Mouse (Mus musculus): ENCODE measurements around the gene Ccdc88b. TPM values are rescaled to one million over a fixed set of nuclear protein-coding genes. Genes with fewer than 3 reads are reported as not detected.
A peak's percentile ranks its signal among the peaks of the same experiment; 100 is the strongest.

Ccdc88b gene
- total and polyA plus RNA-seq, 2 experiments from 2014 or later: 0.57 to 0.67 TPM

DNA sequence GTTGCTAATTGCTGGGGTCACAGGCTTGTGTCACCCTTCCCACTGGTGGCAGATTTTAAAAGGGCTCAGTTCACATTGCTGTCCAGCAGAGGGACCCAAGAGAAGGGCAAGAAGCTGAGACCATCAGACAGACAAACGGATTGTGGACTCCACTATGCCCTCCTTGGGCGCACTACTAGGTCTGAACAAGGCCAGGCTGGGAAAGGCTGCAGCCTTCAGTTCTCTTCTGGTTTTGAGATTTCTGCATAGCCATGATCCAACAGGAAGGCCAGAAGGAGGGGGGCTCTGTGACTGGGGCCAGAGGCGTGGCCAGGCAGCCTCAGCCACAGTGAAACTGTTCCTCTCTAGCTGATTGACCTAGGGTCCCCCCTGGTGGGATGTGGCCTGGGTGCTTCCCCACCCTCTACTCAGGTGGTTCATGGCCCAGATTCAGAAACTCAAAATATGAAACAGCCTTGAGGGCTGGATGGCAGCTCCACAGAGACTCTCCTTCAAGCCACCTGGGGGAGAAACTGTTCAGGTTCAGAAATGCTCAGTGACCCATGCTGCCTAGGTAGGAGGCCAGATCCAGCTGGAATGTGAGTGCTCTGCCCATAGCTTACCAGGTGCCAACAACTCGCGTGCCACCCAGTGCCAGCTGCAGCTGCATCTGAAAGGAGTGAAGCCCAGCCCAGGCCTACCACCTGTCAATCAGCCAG is 13.7 kb upstream of the Ccdc88b start:
- H3K4me3 ChIP-seq (ENCODE audit: low read depth, low read length): no peak overlapping the region
- H3K27me3 ChIP-seq (ENCODE audit: insufficient read depth, low read length): no peaks in the 10 kb centered on the region
- H3K9me3 ChIP-seq (ENCODE audit: low read length): no peaks in the 10 kb centered on the region
- DNase-seq (no peak), ATAC-seq (no peak)
- WGBS: 69% methylated on average over 5 of the region's 5 CpGs
- H3K4me1 ChIP-seq (ENCODE audit: insufficient read depth): no peaks in the 10 kb centered on the region
- peak; percentile 47 for TF ChIP-seq CTCF (IDR thresholded peaks at IDR 0.05; ENCODE audit: low read depth)
- H3K27ac ChIP-seq (ENCODE audit: low read depth, low read length): no peak overlapping the region
- no peaks in the 10 kb centered on the region for H3K36me3 ChIP-seq (ENCODE audit: insufficient read depth)
- H3K9ac ChIP-seq: no peak overlapping the region
- no peak overlapping the region for H3K4me2 ChIP-seq (ENCODE audit: low read depth)

DNA sequence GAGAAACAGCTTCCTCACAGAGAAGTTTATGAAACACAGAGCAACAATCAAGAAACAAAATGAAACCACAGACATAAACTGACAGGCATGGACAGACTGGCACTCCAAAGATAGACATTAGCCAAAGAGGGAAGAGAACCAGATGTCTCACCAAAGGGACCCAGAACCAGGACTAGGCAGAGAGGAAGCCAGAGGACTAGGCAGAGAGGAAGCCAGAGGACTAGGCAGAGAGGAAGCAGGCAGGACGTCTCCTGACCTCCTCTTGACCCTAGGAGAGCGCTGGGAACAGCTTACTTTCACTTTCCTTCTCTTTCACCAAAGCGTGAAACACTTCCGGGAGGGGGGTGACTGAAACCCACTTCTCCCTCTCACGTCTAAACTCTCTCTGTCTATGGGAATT is 11.3 kb upstream of the Ccdc88b start:
- no peak overlapping the region for H3K4me2 ChIP-seq (ENCODE audit: low read depth)
- no peak overlapping the region for H3K4me3 ChIP-seq (ENCODE audit: low read depth, low read length)
- H3K27ac ChIP-seq (ENCODE audit: low read depth, low read length): no peak overlapping the region
- H3K9ac ChIP-seq: no peak overlapping the region
- H3K36me3 ChIP-seq (ENCODE audit: insufficient read depth): no peaks in the 10 kb centered on the region
- 12% methylated on average over 5 of the region's 5 CpGs for WGBS
- no peak for DNase-seq
- no peak for TF ChIP-seq CTCF (IDR thresholded peaks at IDR 0.05; ENCODE audit: low read depth)
- H3K4me1 ChIP-seq (ENCODE audit: insufficient read depth): no peaks in the 10 kb centered on the region
- ATAC-seq: no peak
- no peaks in the 10 kb centered on the region for H3K27me3 ChIP-seq (ENCODE audit: insufficient read depth, low read length)
- no peaks in the 10 kb centered on the region for H3K9me3 ChIP-seq (ENCODE audit: low read length)

DNA sequence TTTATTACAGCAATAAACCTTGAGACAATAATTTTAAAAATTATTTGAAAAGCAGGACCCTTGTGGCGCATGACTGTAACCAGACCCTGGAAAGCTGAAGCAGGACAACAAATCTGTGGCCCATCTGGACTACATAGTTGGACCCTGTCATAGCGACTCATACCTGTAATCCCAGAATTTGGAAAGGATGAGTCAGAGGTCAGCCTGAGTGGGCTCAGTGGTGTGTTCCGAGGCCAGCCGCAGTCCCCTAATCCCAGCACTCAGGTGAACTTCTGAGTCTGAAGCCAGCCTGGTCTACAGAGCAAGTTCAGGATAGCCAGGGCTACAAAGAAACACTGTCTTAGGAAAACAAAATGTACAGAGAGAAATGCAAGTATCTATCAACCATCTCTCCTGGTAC is 3.4 kb upstream of the Ccdc88b start:
- Histone ChIP-seq H3K27ac (ENCODE audit: low read depth, low read length) (no peak overlapping the region), H3K4me2 (ENCODE audit: low read depth) (no peak overlapping the region), H3K27me3 (ENCODE audit: insufficient read depth, low read length) (no peaks in the 10 kb centered on the region), H3K36me3 (ENCODE audit: insufficient read depth) (no peaks in the 10 kb centered on the region), H3K9me3 (ENCODE audit: low read length) (no peaks in the 10 kb centered on the region), H3K9ac (no peak overlapping the region), H3K4me1 (ENCODE audit: insufficient read depth) (no peaks in the 10 kb centered on the region), H3K4me3 (ENCODE audit: low read depth, low read length) (no peak overlapping the region)
- TF ChIP-seq CTCF (IDR thresholded peaks at IDR 0.05; ENCODE audit: low read depth): no peak
- DNase-seq (no peak), ATAC-seq (no peak)
- WGBS: 96% methylated on average over 4 of the region's 4 CpGs

- WGBS: 86% methylated on average over 6 of the region's 6 CpGs
- no peak overlapping the region for H3K4me2 ChIP-seq (ENCODE audit: low read depth)
- H3K27me3 ChIP-seq (ENCODE audit: insufficient read depth, low read length): no peaks in the 10 kb centered on the region
- TF ChIP-seq CTCF (IDR thresholded peaks at IDR 0.05; ENCODE audit: low read depth): no peak
- H3K4me3 ChIP-seq (ENCODE audit: low read depth, low read length): no peak overlapping the region
- no peaks in the 10 kb centered on the region for H3K9me3 ChIP-seq (ENCODE audit: low read length)
- no peaks in the 10 kb centered on the region for H3K36me3 ChIP-seq (ENCODE audit: insufficient read depth)
- no peaks in the 10 kb centered on the region for H3K4me1 ChIP-seq (ENCODE audit: insufficient read depth)
- ATAC-seq (no peak), DNase-seq (no peak)
- H3K9ac ChIP-seq: no peak overlapping the region
- no peak overlapping the region for H3K27ac ChIP-seq (ENCODE audit: low read depth, low read length)
Measured at GRCm38 (mm10) chr19:6860706-6861105, 2.7 kb upstream of the Ccdc88b start.

DNA sequence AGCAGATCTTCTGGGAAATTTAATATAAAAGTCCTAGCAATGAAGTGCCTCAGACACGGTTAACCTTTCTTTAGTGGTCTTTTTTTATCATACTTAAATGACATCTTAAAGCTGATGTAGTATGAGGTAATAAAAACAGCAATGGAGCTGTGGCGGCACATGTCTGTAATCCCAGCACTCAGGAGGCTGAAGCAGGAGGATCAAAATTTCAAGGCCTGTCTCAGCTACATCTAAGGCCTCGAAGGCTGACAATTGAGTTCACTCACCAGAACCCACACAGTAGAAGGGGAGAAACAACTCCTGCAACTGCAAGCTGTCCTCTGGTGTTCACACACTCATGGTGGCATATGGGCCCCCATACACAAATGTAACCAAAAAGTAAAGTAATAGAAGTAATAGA is 2.0 kb upstream of the Ccdc88b start:
- Histone ChIP-seq H3K36me3 (ENCODE audit: insufficient read depth) (no peaks in the 10 kb centered on the region), H3K4me3 (ENCODE audit: low read depth, low read length) (no peak overlapping the region), H3K9me3 (ENCODE audit: low read length) (no peaks in the 10 kb centered on the region), H3K4me2 (ENCODE audit: low read depth) (no peak overlapping the region), H3K27ac (ENCODE audit: low read depth, low read length) (no peak overlapping the region), H3K27me3 (ENCODE audit: insufficient read depth, low read length) (no peaks in the 10 kb centered on the region), H3K9ac (no peak overlapping the region), H3K4me1 (ENCODE audit: insufficient read depth) (no peaks in the 10 kb centered on the region)
- DNase-seq (no peak), ATAC-seq (no peak)
- WGBS: 86% methylated on average over 3 of the region's 3 CpGs
- TF ChIP-seq CTCF (IDR thresholded peaks at IDR 0.05; ENCODE audit: low read depth): no peak

- H3K4me2 ChIP-seq (ENCODE audit: low read depth): no peak overlapping the region
- TF ChIP-seq CTCF (IDR thresholded peaks at IDR 0.05; ENCODE audit: low read depth): no peak
- no peaks in the 10 kb centered on the region for H3K36me3 ChIP-seq (ENCODE audit: insufficient read depth)
- no peaks in the 10 kb centered on the region for H3K9me3 ChIP-seq (ENCODE audit: low read length)
- DNase-seq: no peak
- no peak overlapping the region for H3K9ac ChIP-seq
- no peaks in the 10 kb centered on the region for H3K4me1 ChIP-seq (ENCODE audit: insufficient read depth)
- H3K27ac ChIP-seq (ENCODE audit: low read depth, low read length): no peak overlapping the region
- no peak overlapping the region for H3K4me3 ChIP-seq (ENCODE audit: low read depth, low read length)
- no peaks in the 10 kb centered on the region for H3K27me3 ChIP-seq (ENCODE audit: insufficient read depth, low read length)
- WGBS: 72% methylated on average over 2 of the region's 2 CpGs
- ATAC-seq: no peak
Measured at GRCm38 (mm10) chr19:6859032-6859651, 1.1 kb upstream of the Ccdc88b start.

GRCm38 (mm10) chr19:6857391-6858005 is 513 bp downstream of the Ccdc88b start:
- no peak for DNase-seq
- H3K27me3 ChIP-seq (ENCODE audit: insufficient read depth, low read length): no peaks in the 10 kb centered on the region
- TF ChIP-seq CTCF (IDR thresholded peaks at IDR 0.05; ENCODE audit: low read depth): no peak
- WGBS: 72% methylated on average over 9 of the region's 9 CpGs
- no peak overlapping the region for H3K4me3 ChIP-seq (ENCODE audit: low read depth, low read length)
- no peak overlapping the region for H3K27ac ChIP-seq (ENCODE audit: low read depth, low read length)
- no peak for ATAC-seq
- H3K9me3 ChIP-seq (ENCODE audit: low read length): no peaks in the 10 kb centered on the region
- no peaks in the 10 kb centered on the region for H3K4me1 ChIP-seq (ENCODE audit: insufficient read depth)
- H3K36me3 ChIP-seq (ENCODE audit: insufficient read depth): no peaks in the 10 kb centered on the region
- no peak overlapping the region for H3K4me2 ChIP-seq (ENCODE audit: low read depth)
- H3K9ac ChIP-seq: no peak overlapping the region
